Mouse (Mus musculus): ENCODE results near the gene Tspear.
"Not testable (repeated sequence)": the region's sequence is repeated elsewhere in the genome, so short reads cannot be mapped to it uniquely, and the experiment has no call there.

DNA sequence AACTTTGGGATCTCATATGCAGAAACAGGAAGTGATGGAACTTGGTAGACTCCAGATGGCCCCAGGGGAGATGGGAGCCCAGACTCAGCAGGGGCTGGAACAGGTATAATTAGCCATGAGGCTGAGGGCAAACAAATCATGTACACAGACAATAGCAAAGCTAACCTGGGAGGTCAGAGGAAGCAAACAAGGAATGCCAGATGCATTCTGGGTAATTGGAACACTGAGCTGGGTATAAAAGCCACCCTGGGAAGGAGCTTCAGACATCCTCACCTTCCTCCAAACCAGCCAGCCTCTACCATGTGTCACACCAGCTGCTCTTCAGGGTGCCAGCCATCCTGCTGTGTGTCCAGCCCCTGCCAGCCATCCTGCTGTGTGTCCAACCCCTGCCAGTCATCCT is 24.8 kb downstream of the Tspear start, which contains the start of gene Gm10024:
- not testable (repeated sequence) for TF ChIP-seq CTCF, EP300 (IDR thresholded peaks at IDR 0.05)
